Mouse (Mus musculus) ES-E14 (cell line): ENCODE data around the gene H2-Ob.

ENCODE experiments used
- CHD2 ChIP-seq: IDR thresholded peaks from 2 replicates; pipeline ENCODE4 v1.6.1; 2014; ENCODE audit warnings: mild to moderate bottlenecking, low read depth, low read length, inconsistent platforms
- HCFC1 ChIP-seq: IDR thresholded peaks from 2 replicates; pipeline ENCODE4 v1.6.1; 2012; ENCODE audit warnings: low read length, inconsistent platforms, borderline replicate concordance; ENCODE audit not compliant: insufficient read depth
- ZC3H11A ChIP-seq: IDR thresholded peaks from 2 replicates; pipeline ENCODE4 v1.6.1; 2012; ENCODE audit warnings: low read depth, mild to moderate bottlenecking, inconsistent platforms, low read length, borderline replicate concordance
- ZNF384 ChIP-seq: IDR thresholded peaks from 2 replicates; pipeline ENCODE4 v1.6.1; 2012; ENCODE audit warnings: low read depth, low read length, inconsistent platforms

GRCm38 (mm10) chr17:34293533-34293932 lies 54.8 kb downstream of the H2-Ob start:
- TF ChIP-seq CHD2 = no peak
- no peak for TF ChIP-seq ZC3H11A
- no peak for TF ChIP-seq HCFC1
- TF ChIP-seq ZNF384 = no peak
